Mouse (Mus musculus): Measurements from ENCODE around the gene 1700029I15Rik. TPM values are rescaled to one million over a fixed set of nuclear protein-coding genes. Genes with fewer than 3 reads are reported as not detected.
A peak's percentile ranks its signal among the peaks of the same experiment; 100 is the strongest.

The 1700029I15Rik gene
- polyA plus RNA-seq, 1 experiment from 2014 or later, result 2.5 TPM

DNA sequence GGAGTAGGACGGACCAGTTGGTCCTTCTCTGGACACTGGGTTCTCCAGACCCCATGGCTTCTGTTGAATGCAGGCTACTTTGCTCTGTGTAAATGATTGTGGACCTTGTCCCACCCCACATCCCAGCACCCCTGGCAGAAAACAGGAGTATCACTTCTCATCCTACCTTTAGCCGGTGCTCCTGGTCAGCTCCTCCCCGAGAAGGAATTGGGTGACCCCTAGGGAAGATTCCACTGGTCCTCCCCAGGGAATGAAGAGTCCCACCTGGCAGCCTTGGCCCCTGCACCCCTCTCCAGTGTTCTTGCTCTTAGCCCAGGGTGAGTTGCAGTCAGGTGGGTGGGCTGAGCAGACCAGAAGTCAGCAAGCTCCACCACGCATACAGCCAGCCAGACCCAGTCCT is 18.3 kb upstream of the 1700029I15Rik start:
- Histone ChIP-seq H3K27me3 (ENCODE audit: insufficient read depth, low read length) (no peaks in the 10 kb centered on the region), H3K4me2 (ENCODE audit: low read length) (no peak overlapping the region), H3K4me3 (replicated peaks; ENCODE audit: low read depth, low read length) (no peak overlapping the region), H3K9me3 (replicated peaks; ENCODE audit: low read length) (no peaks in the 10 kb centered on the region), H3K4me1 (replicated peaks; ENCODE audit: insufficient read depth, low read length) (no peaks in the 10 kb centered on the region), H3K27ac (no peak overlapping the region), H3K36me3 (ENCODE audit: insufficient read depth, low read length) (peaks cover 39% of the 10 kb centered on the region; the same call in 1 of the 2 replicates), H3K9ac (ENCODE audit: low read depth, low read length) (no peak overlapping the region)
- ATAC-seq (replicated peaks; ENCODE audit: low FRiP score, low read depth), result no peak
- WGBS, result 86% methylated on average over 4 of the region's 4 CpGs
- DNase-seq (ENCODE audit: low spot score), result no peak
- no peak for TF ChIP-seq CTCF (IDR thresholded peaks at IDR 0.05; ENCODE audit: low read depth)

DNA sequence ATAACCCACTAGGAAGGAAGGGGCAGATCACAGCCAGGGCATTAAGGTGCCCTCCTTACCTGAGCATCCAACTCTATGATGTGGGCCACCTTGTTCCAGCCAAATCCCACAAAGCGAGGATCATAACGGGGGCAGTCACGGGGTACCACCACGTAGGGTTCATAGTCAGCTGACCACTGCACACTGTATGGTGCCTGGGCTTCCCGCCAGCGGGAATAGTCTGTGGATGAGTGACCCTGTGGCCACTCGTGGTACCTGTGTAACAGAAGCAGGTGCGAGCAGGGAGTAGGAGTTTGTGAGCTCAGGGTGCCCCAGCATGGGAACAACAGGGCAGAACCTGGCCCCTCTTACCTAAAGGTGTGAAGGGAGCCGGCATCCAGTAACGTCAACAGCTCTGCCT is 16.8 kb upstream of the 1700029I15Rik start:
- WGBS, result 90% methylated on average over 10 of the region's 10 CpGs
- H3K9ac ChIP-seq (ENCODE audit: low read depth, low read length), result no peak overlapping the region
- no peak for TF ChIP-seq CTCF (IDR thresholded peaks at IDR 0.05; ENCODE audit: low read depth)
- peaks cover 33% of the 10 kb centered on the region; the same call in 1 of the 2 replicates for H3K36me3 ChIP-seq (ENCODE audit: insufficient read depth, low read length)
- H3K27me3 ChIP-seq (ENCODE audit: insufficient read depth, low read length), result no peaks in the 10 kb centered on the region
- no peak overlapping the region for H3K4me3 ChIP-seq (replicated peaks; ENCODE audit: low read depth, low read length)
- ATAC-seq (replicated peaks; ENCODE audit: low FRiP score, low read depth) (no peak), DNase-seq (ENCODE audit: low spot score) (no peak)
- no peak overlapping the region for H3K4me2 ChIP-seq (ENCODE audit: low read length)
- H3K4me1 ChIP-seq (replicated peaks; ENCODE audit: insufficient read depth, low read length), result no peaks in the 10 kb centered on the region
- no peak overlapping the region for H3K27ac ChIP-seq
- no peaks in the 10 kb centered on the region for H3K9me3 ChIP-seq (replicated peaks; ENCODE audit: low read length)

DNA sequence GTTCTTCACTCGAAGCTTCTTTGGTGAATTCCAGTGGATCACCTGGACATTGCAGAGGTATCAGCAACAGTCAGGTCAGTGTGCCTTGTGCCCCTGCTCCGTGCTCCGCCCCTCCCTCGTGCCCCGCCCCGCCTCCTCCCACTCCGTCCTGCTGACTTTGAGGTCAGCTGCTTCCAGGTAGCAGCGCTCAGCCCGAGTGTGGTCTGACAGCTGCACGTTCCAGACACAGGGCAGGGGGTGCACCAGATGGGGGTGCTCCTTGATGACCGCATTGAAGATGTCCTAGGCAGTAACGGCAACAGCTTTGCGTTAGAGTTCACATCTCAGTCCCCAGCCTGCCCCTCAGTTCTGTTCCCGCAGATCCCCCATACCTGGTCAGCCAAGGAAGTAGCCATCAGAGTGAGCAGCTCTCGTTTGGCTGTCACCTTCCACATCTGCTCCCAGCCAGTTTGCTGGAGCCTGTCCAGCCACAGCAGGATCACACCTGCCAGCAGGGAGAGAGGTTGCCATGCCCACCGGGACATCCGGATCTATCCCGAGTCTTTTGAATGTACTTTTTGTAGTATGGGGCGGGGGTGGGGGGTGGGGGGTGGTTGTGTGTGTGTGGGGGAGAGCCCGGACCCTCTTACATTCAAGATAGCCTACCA is 14.8 kb upstream of the 1700029I15Rik start:
- H3K4me1 ChIP-seq (replicated peaks; ENCODE audit: insufficient read depth, low read length), result peaks cover 11% of the 10 kb centered on the region
- peaks cover 31% of the 10 kb centered on the region; the same call in 1 of the 2 replicates for H3K36me3 ChIP-seq (ENCODE audit: insufficient read depth, low read length)
- DNase-seq (ENCODE audit: low spot score) (no peak), ATAC-seq (replicated peaks; ENCODE audit: low FRiP score, low read depth) (no peak)
- H3K9me3 ChIP-seq (replicated peaks; ENCODE audit: low read length), result no peaks in the 10 kb centered on the region
- no peak overlapping the region for H3K27ac ChIP-seq
- no peak for TF ChIP-seq CTCF (IDR thresholded peaks at IDR 0.05; ENCODE audit: low read depth)
- no peaks in the 10 kb centered on the region for H3K27me3 ChIP-seq (ENCODE audit: insufficient read depth, low read length)
- H3K4me3 ChIP-seq (replicated peaks; ENCODE audit: low read depth, low read length), result no peak overlapping the region
- no peak overlapping the region for H3K9ac ChIP-seq (ENCODE audit: low read depth, low read length)
- H3K4me2 ChIP-seq (ENCODE audit: low read length), result no peak overlapping the region
- 26% methylated on average over 20 of the region's 20 CpGs for WGBS

DNA sequence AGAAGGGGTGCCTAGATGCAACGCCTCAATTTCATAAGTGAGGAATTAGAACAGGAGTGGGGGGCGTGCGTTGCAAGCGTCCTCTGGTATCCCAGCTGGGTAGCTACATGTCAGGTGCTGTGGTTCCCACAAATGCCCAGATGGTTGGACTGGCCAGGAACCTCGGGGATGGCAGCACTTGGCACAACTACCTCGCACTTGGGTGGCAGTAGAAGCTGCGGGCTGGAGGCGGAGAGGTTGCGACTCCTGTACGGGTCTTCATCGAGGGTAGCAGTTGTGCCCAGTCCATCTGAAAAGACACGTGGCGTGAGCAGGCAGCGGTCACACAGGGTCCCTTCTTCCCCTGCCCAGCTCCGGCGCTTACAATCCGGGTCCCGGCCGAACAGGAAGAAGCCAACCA is 12.0 kb upstream of the 1700029I15Rik start:
- H3K27me3 ChIP-seq (ENCODE audit: insufficient read depth, low read length), result no peaks in the 10 kb centered on the region
- no peak for TF ChIP-seq CTCF (IDR thresholded peaks at IDR 0.05; ENCODE audit: low read depth)
- 10% methylated on average over 19 of the region's 19 CpGs for WGBS
- ATAC-seq (replicated peaks; ENCODE audit: low FRiP score, low read depth) (no peak), DNase-seq (ENCODE audit: low spot score) (no peak)
- H3K27ac ChIP-seq, result peak overlapping the region; percentile 97
- peaks cover 16% of the 10 kb centered on the region; the same call in 1 of the 2 replicates for H3K36me3 ChIP-seq (ENCODE audit: insufficient read depth, low read length)
- no peaks in the 10 kb centered on the region for H3K9me3 ChIP-seq (replicated peaks; ENCODE audit: low read length)
- peak overlapping the region; percentile 41 for H3K4me3 ChIP-seq (replicated peaks; ENCODE audit: low read depth, low read length)
- peak overlapping the region; percentile 65 for H3K9ac ChIP-seq (ENCODE audit: low read depth, low read length)
- peak overlapping the region; percentile 80 for H3K4me2 ChIP-seq (ENCODE audit: low read length)
- H3K4me1 ChIP-seq (replicated peaks; ENCODE audit: insufficient read depth, low read length), result peaks cover 17% of the 10 kb centered on the region

DNA sequence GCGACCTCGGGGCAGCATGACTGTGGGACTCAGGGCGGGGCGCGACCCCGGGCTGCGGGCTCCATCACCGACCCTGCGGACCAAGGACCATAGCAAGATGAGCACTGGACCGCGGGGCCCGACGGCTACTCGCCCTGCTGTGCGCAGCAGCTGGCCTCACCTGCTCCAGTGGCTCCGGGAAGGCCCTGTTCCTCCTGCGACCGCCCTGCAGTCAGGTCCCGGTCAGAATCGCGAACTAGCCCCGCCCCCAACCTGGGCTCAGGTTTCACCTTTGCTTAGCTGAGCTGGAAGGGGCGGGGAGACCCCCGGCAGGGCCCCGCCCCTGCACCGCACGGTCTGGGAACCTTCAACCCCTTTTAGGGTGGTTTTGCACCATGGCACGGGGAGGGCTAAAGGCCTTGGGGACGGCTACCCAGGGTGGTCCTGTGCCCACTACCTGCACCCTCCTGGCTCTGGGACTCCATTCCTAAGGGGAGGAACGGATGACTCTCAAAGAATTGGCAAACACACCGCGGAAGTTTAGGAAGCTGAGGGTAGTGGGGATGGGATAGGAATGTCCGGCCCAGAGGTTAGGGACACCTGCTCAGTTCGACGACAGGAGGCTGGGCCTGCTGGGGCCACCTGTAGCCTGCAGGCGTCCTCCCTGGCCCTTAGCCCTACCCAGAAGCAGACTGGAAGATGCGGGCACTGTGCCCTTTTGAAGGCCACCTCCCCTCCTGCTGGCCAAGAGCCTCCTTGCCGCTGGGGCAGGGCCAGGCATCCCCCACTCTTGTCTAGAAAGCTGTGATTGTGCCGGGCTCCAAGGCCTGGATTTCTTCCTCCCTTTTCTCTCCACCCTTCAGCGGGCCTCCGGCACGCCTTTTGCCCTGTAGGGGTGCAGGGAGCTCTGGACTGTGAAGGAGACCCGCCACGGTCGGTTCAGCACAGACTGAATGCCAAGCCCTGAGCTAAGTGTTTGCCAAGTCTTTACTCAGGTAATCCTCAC is 11.2 kb upstream of the 1700029I15Rik start:
- peaks cover 9% of the 10 kb centered on the region; the same call in 1 of the 2 replicates for H3K36me3 ChIP-seq (ENCODE audit: insufficient read depth, low read length)
- H3K27me3 ChIP-seq (ENCODE audit: insufficient read depth, low read length), result no peaks in the 10 kb centered on the region
- peak overlapping the region; percentile 65 for H3K9ac ChIP-seq (ENCODE audit: low read depth, low read length)
- no peaks in the 10 kb centered on the region for H3K9me3 ChIP-seq (replicated peaks; ENCODE audit: low read length)
- peak; percentile 52 for TF ChIP-seq CTCF (IDR thresholded peaks at IDR 0.05; ENCODE audit: low read depth)
- WGBS, result 2% methylated on average over 45 of the region's 45 CpGs
- peak; percentile 69 for ATAC-seq (replicated peaks; ENCODE audit: low FRiP score, low read depth)
- peak; percentile 88 for DNase-seq (ENCODE audit: low spot score)
- peak overlapping the region; percentile 41 for H3K4me3 ChIP-seq (replicated peaks; ENCODE audit: low read depth, low read length)
- peak overlapping the region; percentile 97 for H3K27ac ChIP-seq
- peak overlapping the region; percentile 80 for H3K4me2 ChIP-seq (ENCODE audit: low read length)
- H3K4me1 ChIP-seq (replicated peaks; ENCODE audit: insufficient read depth, low read length), result peaks cover 22% of the 10 kb centered on the region

DNA sequence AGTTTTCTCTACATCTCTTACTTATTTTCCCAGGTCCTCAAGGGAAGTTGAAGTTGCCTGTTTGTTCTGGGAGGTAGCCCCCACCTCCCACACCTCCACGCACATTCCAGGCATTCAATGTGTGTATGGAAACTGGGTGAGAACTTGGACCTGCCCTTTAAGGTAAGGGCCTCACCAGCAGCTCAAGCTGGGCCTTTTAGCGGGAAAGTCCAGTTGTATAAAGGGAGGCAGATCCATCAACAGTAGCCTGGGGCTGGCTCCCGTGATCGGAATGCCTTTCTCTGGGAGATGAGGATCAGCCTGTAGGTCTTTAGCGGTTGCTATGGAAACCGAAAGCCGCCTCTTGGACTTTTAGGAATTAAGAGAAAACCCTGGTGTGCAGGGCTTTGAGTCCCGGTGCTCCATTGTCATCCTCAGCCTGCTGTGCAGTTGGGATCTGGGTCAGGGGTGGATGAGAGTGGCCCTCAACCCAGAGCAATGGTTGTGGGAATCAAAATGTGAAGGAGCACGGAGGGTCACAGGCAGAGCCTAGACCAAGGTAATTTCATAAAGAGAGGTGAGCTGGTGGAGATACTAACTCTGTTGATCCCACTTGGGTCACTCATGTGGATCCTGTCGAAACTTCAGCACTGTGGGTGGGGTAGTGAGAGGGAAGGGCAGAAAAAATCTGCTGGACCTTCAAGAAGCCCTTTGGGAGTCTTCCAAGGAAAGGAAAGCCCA is 10.2 kb upstream of the 1700029I15Rik start:
- H3K4me1 ChIP-seq (replicated peaks; ENCODE audit: insufficient read depth, low read length), result peaks cover 25% of the 10 kb centered on the region
- 0 out of 2 replicates have a peak overlapping the region, but pooled peaks have one; percentile 65 for H3K9ac ChIP-seq (ENCODE audit: low read depth, low read length)
- WGBS, result 22% methylated on average over 10 of the region's 10 CpGs
- ATAC-seq (replicated peaks; ENCODE audit: low FRiP score, low read depth), result no peak
- no peak for TF ChIP-seq CTCF (IDR thresholded peaks at IDR 0.05; ENCODE audit: low read depth)
- no peaks in the 10 kb centered on the region for H3K27me3 ChIP-seq (ENCODE audit: insufficient read depth, low read length)
- H3K9me3 ChIP-seq (replicated peaks; ENCODE audit: low read length), result no peaks in the 10 kb centered on the region
- H3K4me2 ChIP-seq (ENCODE audit: low read length), result peak overlapping the region; percentile 80
- DNase-seq (ENCODE audit: low spot score), result no peak
- H3K4me3 ChIP-seq (replicated peaks; ENCODE audit: low read depth, low read length), result no peak overlapping the region
- peak overlapping the region; percentile 97 for H3K27ac ChIP-seq
- H3K36me3 ChIP-seq (ENCODE audit: insufficient read depth, low read length), result no peaks in the 10 kb centered on the region
